Mouse (Mus musculus) megakaryocyte, embryonic 14.5 days (primary cell): ENCODE measurements around the gene Dgkq.

Experiments used
- FLI1 ChIP-seq: IDR thresholded peaks from 2 replicates; pipeline ENCODE4 v1.6.1; 2012; ENCODE audit warnings: low read length, inconsistent platforms, mixed read lengths
- GATA1 ChIP-seq: IDR thresholded peaks from 3 replicates; pipeline ENCODE4 v1.6.1; 2012; ENCODE audit warnings: mixed read lengths, low read length, inconsistent platforms, borderline replicate concordance

GRCm38 (mm10) chr5:108703754-108704626 is 34.5 kb upstream of the Dgkq start:
- TF ChIP-seq GATA1, result no peak
- no peak for TF ChIP-seq FLI1
